Mouse (Mus musculus) G1E (cell line): ENCODE data around the gene Tnk2. TPM values are rescaled to one million over a fixed set of nuclear protein-coding genes. Genes with fewer than 3 reads are reported as not detected.
A peak's percentile ranks its signal among the peaks of the same experiment; 100 is the strongest.

ENCODE experiments used
- ATAC-seq: 2 replicates; pipeline ENCODE4 v1.8.0; 2016; ENCODE audit warnings: mild to moderate bottlenecking; ENCODE audit not compliant: insufficient number of reproducible peaks, poor library complexity, low FRiP score, severe bottlenecking; ENCODE audit errors: extremely low read depth
- DNase-seq: peaks from one replicate; pipeline ENCODE4 v3.0.0; 2012; ENCODE audit warnings: low spot score
- H3K27me3 ChIP-seq: 2 replicates; pipeline ENCODE4 v1.6.1; 2012; ENCODE audit warnings: mild to moderate bottlenecking, low read length, inconsistent platforms; ENCODE audit not compliant: insufficient read depth
- H3K36me3 ChIP-seq: replicated peaks from 2 replicates; pipeline ENCODE3; 2012; ENCODE audit warnings: mild to moderate bottlenecking, inconsistent platforms
- H3K4me1 ChIP-seq: 2 replicates; pipeline ENCODE4 v1.6.1; 2012; ENCODE audit warnings: low read depth, low read length, inconsistent platforms, mixed read lengths; ENCODE audit not compliant: insufficient read depth
- H3K4me3 ChIP-seq: 2 replicates; pipeline ENCODE4 v1.5.1; 2012; ENCODE audit warnings: low read depth, mild to moderate bottlenecking, inconsistent platforms, low read length, moderate library complexity, mixed read lengths
- H3K9me3 ChIP-seq: replicated peaks from 2 replicates; pipeline ENCODE4 v1.6.1; 2012; ENCODE audit warnings: inconsistent platforms
- CTCF ChIP-seq: IDR thresholded peaks from 2 replicates; pipeline ENCODE4 v1.5.1; 2012; ENCODE audit warnings: low read depth, low read length, inconsistent platforms, mixed read lengths
- GATA1 ChIP-seq: IDR thresholded peaks from 2 replicates; pipeline ENCODE4 v1.6.1; 2012; ENCODE audit warnings: borderline replicate concordance, low read length, inconsistent platforms, mixed read lengths
- GATA2 ChIP-seq: IDR thresholded peaks from 2 replicates; pipeline ENCODE4 v1.6.1; 2012; ENCODE audit warnings: low read depth, low read length, inconsistent platforms, borderline replicate concordance
- POLR2AphosphoS5 ChIP-seq: IDR thresholded peaks from 2 replicates; pipeline ENCODE4 v1.6.1; 2012; ENCODE audit warnings: low read depth, low read length, inconsistent platforms; ENCODE audit not compliant: insufficient replicate concordance
- TAL1 ChIP-seq: conservative IDR thresholded peaks from 2 replicates; pipeline ENCODE4 v1.6.1; 2012; ENCODE audit warnings: low read depth, low read length, inconsistent platforms, mixed read lengths
- polyA plus RNA-seq: library from polyadenylated mRNA; stranded (reverse); fragments of >175 nt; gene quantifications from 2 replicates; pipeline ENCODE4 v1.2.3, GENCODE M21; 2012
- total RNA-seq, 2 experiments: library from RNA; stranded (forward) in 1 of 2; stranded (reverse) in 1 of 2; fragments of 200-1000 nt in 1 of 2; fragments of >200 nt in 1 of 2; fragmentation: Nextera tagmentation in 1 of 2; gene quantifications; 2 replicates each; pipeline ENCODE4 v1.2.3; 2014 to 2017

Tnk2 gene
- total and polyA plus RNA-seq, 3 experiments: 13.4 to 197 (median 31.5) TPM

DNA sequence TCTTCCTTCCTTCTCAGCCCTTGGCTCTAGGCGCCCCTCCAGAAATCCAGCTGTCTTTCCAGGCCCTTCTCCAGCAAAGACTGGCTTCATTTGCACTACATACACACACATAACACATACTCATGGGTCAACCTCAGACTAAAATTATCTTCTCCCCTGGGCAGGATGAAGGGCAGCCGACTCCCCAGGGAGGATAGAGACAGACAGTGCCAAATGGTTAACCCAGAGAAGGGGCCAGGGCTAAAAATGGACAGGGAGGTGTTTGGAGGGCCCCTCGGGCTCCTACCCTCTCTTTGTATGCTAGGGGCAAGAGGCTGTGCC, 23.8 kb downstream of the Tnk2 start:
- H3K36me3 ChIP-seq: peaks cover 77% of the 10 kb centered on the region

DNA sequence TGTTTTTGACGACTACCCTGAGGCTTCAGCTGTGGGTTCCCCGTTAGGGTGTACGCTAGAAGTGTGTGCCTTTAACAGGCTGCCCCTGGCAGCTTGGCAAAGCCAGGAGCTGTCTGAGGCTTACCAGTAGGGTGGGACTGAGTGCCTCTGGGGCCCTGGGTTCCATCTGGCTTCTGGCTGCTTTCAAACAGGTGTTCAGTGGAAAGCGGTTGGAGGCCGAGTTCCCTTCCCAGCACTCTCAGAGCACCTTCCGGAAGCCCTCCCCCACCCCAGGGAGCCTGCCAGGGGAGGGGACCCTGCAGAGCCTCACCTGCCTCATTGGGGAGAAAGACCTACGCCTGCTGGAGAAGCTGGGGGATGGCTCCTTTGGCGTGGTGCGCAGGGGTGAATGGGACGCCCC, 24.4 kb downstream of the Tnk2 start:
- peak overlapping the region; percentile 20; the same call in 1 of the 2 replicates for H3K4me3 ChIP-seq
- TF ChIP-seq GATA1: no peak
- TF ChIP-seq TAL1: no peak
- TF ChIP-seq GATA2: no peak
- TF ChIP-seq POLR2AphosphoS5: no peak
- no peak for TF ChIP-seq CTCF
- no peak for DNase-seq
- no peaks in the 10 kb centered on the region for H3K27me3 ChIP-seq
- no peaks in the 10 kb centered on the region for H3K9me3 ChIP-seq
- peaks cover 99% of the 10 kb centered on the region for H3K4me1 ChIP-seq
- no peak for ATAC-seq
- H3K36me3 ChIP-seq: peaks cover 79% of the 10 kb centered on the region

More for the DNA sequence above, 23.8 kb downstream of the Tnk2 start:
- Histone ChIP-seq H3K4me3 (peak overlapping the region; percentile 20; the same call in 1 of the 2 replicates), H3K9me3 (no peaks in the 10 kb centered on the region), H3K4me1 (peaks cover 98% of the 10 kb centered on the region), H3K27me3 (no peaks in the 10 kb centered on the region)
- no peak for DNase-seq
- TF ChIP-seq POLR2AphosphoS5 (no peak), TAL1 (no peak), GATA1 (no peak), CTCF (no peak), GATA2 (no peak)
- ATAC-seq: no peak

DNA sequence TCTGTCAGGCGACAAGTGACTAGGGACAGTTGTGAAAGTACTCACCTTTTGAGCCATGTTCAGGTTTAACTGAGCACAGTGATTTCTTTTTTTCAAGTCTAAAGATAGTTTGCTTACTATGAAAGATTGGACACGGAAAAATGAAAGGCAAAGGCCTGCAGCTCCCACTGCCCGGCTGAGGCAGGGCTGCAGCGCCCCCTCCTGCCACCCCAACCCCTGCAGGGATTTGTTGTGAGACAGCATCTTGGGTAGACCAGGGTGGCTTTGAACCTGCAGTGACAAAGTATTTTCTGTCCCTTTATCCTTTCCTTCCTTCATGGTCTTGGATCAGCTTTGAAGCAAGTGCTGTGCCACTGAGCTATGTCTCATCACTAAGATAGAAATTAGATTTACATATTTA, 24.8 kb downstream of the Tnk2 start:
- H3K36me3 ChIP-seq: peaks cover 79% of the 10 kb centered on the region
- DNase-seq: peak; percentile 38
- ATAC-seq: no peak
- peaks cover 97% of the 10 kb centered on the region for H3K4me1 ChIP-seq
- H3K27me3 ChIP-seq: no peaks in the 10 kb centered on the region
- peak overlapping the region; percentile 20; the same call in 1 of the 2 replicates for H3K4me3 ChIP-seq
- TF ChIP-seq GATA2 (no peak), POLR2AphosphoS5 (no peak), TAL1 (no peak), CTCF (no peak), GATA1 (no peak)
- no peaks in the 10 kb centered on the region for H3K9me3 ChIP-seq

DNA sequence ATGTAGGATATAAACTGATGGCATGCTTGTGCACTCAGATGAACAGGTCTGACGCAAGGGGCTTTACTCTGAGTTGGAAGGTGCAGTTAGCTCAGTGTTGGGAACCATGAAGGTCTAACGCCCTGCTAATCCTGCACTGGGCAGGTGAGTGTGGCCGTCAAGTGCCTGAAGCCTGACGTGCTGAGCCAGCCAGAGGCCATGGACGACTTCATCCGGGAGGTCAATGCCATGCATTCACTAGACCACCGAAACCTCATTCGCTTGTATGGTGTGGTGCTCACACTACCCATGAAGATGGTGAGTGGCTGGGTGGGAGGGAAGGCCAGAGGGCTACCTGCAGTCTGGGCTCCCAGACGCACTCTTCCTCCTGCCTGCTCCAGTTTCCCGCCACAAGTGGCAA, 25.6 kb downstream of the Tnk2 start:
- H3K27me3 ChIP-seq: no peaks in the 10 kb centered on the region
- no peak overlapping the region for H3K4me3 ChIP-seq
- TF ChIP-seq CTCF (no peak), TAL1 (no peak), GATA2 (no peak), GATA1 (no peak), POLR2AphosphoS5 (no peak)
- no peak for DNase-seq
- H3K4me1 ChIP-seq: peaks cover 90% of the 10 kb centered on the region
- peaks cover 79% of the 10 kb centered on the region for H3K36me3 ChIP-seq
- no peak for ATAC-seq
- no peaks in the 10 kb centered on the region for H3K9me3 ChIP-seq

DNA sequence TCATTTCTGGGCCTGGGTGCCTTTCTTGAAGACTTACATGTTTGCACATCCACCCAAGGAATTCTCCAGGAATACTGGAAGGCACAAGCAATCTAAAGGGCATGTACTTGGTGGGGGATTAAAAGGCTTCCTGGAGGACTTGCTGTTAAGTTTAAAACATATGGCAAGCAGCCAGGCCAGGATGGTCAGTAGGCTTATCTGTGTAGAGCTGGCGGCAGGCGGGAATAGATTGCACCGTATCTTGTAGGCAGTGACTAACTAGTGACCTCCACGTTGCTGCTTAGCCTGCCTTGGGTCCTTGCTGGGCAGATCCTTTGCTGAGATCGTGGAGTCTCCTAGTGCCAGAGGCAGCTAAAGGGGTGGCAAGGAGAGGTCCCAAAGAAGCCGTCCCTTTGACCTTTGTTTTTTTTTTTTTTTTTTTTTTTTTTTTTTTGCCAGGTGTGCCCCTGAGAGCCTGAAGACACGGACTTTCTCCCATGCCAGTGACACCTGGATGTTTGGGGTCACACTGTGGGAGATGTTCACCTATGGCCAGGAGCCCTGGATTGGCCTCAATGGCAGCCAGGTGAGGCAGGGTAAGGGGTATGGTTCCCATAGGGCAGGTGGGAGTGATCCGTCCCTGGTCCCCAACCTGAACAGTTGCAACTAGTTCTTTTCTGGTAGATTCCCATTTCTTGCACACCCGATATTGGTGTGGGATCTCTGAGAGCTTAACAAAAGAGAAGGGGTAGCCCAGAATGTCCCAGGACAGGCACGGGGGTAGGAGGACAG, 26.9 kb downstream of the Tnk2 start:
- ATAC-seq (no peak), DNase-seq (peak; percentile 41)
- H3K27me3 ChIP-seq: no peaks in the 10 kb centered on the region
- H3K4me3 ChIP-seq: peak overlapping the region; percentile 56; the same call in 1 of the 2 replicates
- peaks cover 84% of the 10 kb centered on the region for H3K36me3 ChIP-seq
- H3K4me1 ChIP-seq: peaks cover 77% of the 10 kb centered on the region
- H3K9me3 ChIP-seq: no peaks in the 10 kb centered on the region
- no peak for TF ChIP-seq GATA1
- TF ChIP-seq TAL1: peak; percentile 59
- TF ChIP-seq POLR2AphosphoS5: no peak
- no peak for TF ChIP-seq GATA2

DNA sequence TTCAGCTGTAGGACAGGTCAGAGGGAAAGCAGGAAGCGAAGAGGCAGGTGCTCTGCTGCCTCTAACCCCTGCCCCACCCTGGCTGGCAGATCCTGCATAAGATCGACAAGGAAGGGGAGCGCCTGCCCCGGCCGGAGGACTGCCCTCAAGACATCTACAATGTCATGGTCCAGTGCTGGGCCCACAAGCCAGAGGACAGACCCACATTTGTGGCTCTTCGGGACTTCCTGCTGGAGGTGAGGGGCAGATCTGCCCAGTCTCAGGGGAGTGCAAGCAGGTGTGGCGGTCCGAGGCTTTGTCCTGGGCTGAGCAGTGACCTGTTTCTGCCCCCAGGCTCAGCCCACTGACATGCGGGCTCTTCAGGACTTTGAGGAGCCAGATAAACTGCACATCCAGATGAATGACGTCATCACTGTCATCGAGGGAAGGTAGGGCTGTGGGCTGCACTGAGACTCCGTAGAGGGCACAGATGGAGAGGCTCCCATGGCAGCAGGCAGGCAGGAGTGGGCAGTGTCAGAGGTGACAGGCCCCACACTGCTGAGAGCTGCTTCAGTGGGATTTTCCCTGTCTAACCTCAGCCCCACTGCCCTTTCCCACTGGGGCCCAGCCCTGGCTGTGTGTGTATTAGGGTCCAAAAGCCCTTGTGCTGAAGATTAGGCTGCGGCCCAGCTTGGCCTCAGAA, 27.7 kb downstream of the Tnk2 start:
- Histone ChIP-seq H3K36me3 (peaks cover 92% of the 10 kb centered on the region), H3K4me1 (peaks cover 71% of the 10 kb centered on the region), H3K27me3 (no peaks in the 10 kb centered on the region), H3K9me3 (no peaks in the 10 kb centered on the region), H3K4me3 (peak overlapping the region; percentile 56; the same call in 1 of the 2 replicates)
- ATAC-seq (no peak), DNase-seq (no peak)
- no peak for TF ChIP-seq POLR2AphosphoS5
- no peak for TF ChIP-seq GATA2
- TF ChIP-seq TAL1: no peak
- TF ChIP-seq GATA1: no peak
- no peak for TF ChIP-seq CTCF
